Mouse (Mus musculus) small intestine, adult 2 months (tissue): ENCODE measurements around the gene Hoxb4. TPM values are rescaled to one million over a fixed set of nuclear protein-coding genes. Genes with fewer than 3 reads are reported as not detected.

Experiments
- H3K27ac ChIP-seq: fragments of 200-500 bp; 2 replicates; pipeline ENCODE4 v1.5.1; 2012; ENCODE audit warnings: low read depth, low read length, control low read depth, inconsistent platforms; ENCODE audit not compliant: insufficient read depth
- H3K27me3 ChIP-seq: fragments of 200-500 bp; 2 replicates; pipeline ENCODE4 v1.6.1; 2012; ENCODE audit warnings: mild to moderate bottlenecking, moderate library complexity, low read length, inconsistent platforms; ENCODE audit not compliant: control insufficient read depth, insufficient read depth
- H3K36me3 ChIP-seq: fragments of 200-500 bp; 2 replicates; pipeline ENCODE4 v1.6.1; 2012; ENCODE audit warnings: mild to moderate bottlenecking, low read length, control low read depth, inconsistent platforms; ENCODE audit not compliant: control insufficient read depth, insufficient read depth
- H3K4me1 ChIP-seq: fragments of 200-500 bp; 2 replicates; pipeline ENCODE4 v1.6.1; 2012; ENCODE audit warnings: low read length, inconsistent platforms, mixed read lengths; ENCODE audit not compliant: control insufficient read depth, insufficient read depth, insufficient read length
- H3K4me3 ChIP-seq: fragments of 200-500 bp; 2 replicates; pipeline ENCODE4 v1.5.1; 2012; ENCODE audit warnings: low read depth, mild to moderate bottlenecking, control low read depth, inconsistent platforms, low read length, moderate library complexity
- CTCF ChIP-seq: fragments of 200-500 bp; IDR thresholded peaks from 2 replicates; pipeline ENCODE4 v1.5.1; 2012; ENCODE audit warnings: low read depth, mild to moderate bottlenecking, control low read depth, inconsistent platforms, low read length, moderate library complexity, mixed read lengths; ENCODE audit not compliant: insufficient replicate concordance, insufficient read length; ENCODE audit errors: extremely low read depth
- POLR2A ChIP-seq: fragments of 200-500 bp; IDR thresholded peaks from 2 replicates; pipeline ENCODE4 v1.6.1; 2012; ENCODE audit warnings: low read depth, mild to moderate bottlenecking, control low read depth, inconsistent platforms, low read length, moderate library complexity
- WGBS: fragments of 180-500 bp; shearing (Covaris S2); methylation state at CpG from one replicate; pipeline ENCODE4 v1.1.7; 2018; 5-methylcytosine and 5-hydroxymethylcytosine counted together
- polyA plus RNA-seq: library from polyadenylated mRNA; depleted of rRNA; stranded (reverse); fragments of >200 nt; gene quantifications from 2 replicates; pipeline ENCODE4 v1.2.3, GENCODE M21; 2012; rRNA removed

The Hoxb4 gene
- polyA plus RNA-seq, 1 experiment: 2.9 TPM

DNA sequence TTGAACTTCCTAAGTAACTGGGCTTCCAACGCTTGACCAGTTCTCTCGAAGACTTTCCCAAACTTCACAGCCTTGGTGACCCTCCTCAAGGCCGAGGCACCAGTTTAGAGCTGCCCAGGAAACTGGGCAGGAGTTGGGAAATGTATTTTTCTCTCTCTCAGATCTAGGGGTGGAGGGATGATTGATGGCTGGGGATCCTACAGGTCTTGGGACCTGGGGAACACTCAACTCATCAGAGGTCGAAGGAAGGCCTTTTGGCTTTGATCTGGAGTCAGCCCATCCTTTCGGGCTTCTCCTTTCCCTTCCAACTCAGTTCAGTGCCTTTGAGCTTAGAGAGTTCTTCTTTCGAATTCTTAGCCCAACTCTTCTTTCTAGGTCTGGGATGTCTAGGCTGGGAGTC lies 49.1 kb downstream of the Hoxb4 start:
- WGBS: 64% methylated on average over 6 of the region's 6 CpGs
- H3K27ac ChIP-seq: no peak overlapping the region
- no peaks in the 10 kb centered on the region for H3K4me1 ChIP-seq
- no peaks in the 10 kb centered on the region for H3K36me3 ChIP-seq
- TF ChIP-seq POLR2A (no peak), CTCF (no peak)
- H3K27me3 ChIP-seq: peaks cover 25% of the 10 kb centered on the region
- H3K4me3 ChIP-seq: no peak overlapping the region

DNA sequence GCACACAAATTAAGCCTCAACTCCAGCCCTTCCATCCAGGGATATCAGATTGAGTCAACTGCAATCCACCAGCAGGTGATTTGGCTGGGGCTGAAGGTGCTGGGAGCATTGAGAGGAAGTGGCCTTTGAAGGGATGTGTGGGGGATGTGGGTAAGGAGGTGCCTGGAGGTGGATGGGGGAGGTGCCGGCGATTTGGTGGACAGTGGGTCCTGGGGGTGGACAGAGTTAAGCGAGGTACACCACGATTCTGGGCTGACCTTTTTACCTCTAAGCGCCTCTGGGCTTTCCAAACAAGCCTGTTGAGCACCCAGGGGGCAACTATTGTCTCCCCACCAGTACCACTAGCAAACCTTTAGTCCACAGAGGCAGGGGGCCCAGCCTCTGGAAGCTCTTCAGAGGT lies 50.6 kb downstream of the Hoxb4 start:
- 67% methylated on average over 5 of the region's 5 CpGs for WGBS
- no peak overlapping the region for H3K27ac ChIP-seq
- H3K4me1 ChIP-seq: no peaks in the 10 kb centered on the region
- TF ChIP-seq CTCF: no peak
- TF ChIP-seq POLR2A: no peak
- no peaks in the 10 kb centered on the region for H3K36me3 ChIP-seq
- H3K27me3 ChIP-seq: peaks cover 23% of the 10 kb centered on the region
- H3K4me3 ChIP-seq: no peak overlapping the region

DNA sequence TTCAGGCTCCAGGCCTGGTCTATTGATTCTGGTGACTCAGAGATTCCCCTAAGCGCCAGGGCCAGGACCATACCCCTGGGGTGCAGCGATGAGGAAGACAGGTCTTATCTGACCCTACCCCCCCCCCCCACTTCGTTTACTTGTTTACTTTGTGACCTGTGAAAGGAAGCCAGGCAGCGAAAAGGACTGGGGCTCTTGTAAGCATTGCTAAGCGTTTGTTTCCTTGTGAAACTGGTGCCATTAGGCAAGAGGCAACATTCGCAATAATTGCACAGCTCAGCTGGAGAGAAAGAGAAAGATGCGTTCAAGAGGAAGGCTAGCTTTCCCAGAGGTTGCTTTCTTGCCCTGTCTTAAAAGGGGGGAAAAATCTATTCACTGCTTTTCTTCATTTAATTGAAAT lies 51.1 kb downstream of the Hoxb4 start:
- H3K36me3 ChIP-seq: no peaks in the 10 kb centered on the region
- H3K4me3 ChIP-seq: no peak overlapping the region
- 52% methylated on average over 7 of the region's 7 CpGs for WGBS
- H3K27me3 ChIP-seq: peaks cover 22% of the 10 kb centered on the region
- H3K27ac ChIP-seq: no peak overlapping the region
- no peaks in the 10 kb centered on the region for H3K4me1 ChIP-seq
- TF ChIP-seq CTCF (no peak), POLR2A (no peak)

Other genes with a start within 250 kb of the Hoxb4 start
- 732 and 1,031 TPM in 2 replicates for gene Atp5g1, start 242.6 kb upstream of the Hoxb4 start, polyA plus RNA-seq
- not detected in 2 replicates for gene Calcoco2, start 206.3 kb upstream of the Hoxb4 start, polyA plus RNA-seq
- 0.11 TPM in 1 of 2 replicates, not detected in the other for gene Ttll6, start 184.5 kb upstream of the Hoxb4 start, polyA plus RNA-seq
- gene Hoxb13, start 124.0 kb upstream of the Hoxb4 start, polyA plus RNA-seq: 0.11 and 0.25 TPM in 2 replicates
- 0.14 TPM in 1 of 2 replicates, not detected in the other for gene Hoxb9, start 46.8 kb upstream of the Hoxb4 start, polyA plus RNA-seq
- 0.38 and 5.3 TPM in 2 replicates for gene Hoxb8, start 36.4 kb upstream of the Hoxb4 start, polyA plus RNA-seq
- 0.17 and 1.5 TPM in 2 replicates for gene Hoxb7, start 31.6 kb upstream of the Hoxb4 start, polyA plus RNA-seq
- gene Hoxb6, start 25.8 kb upstream of the Hoxb4 start, polyA plus RNA-seq: 1.0 and 8.3 TPM in 2 replicates
- 1.8 and 3.2 TPM in 2 replicates for gene Hoxb5, start 14.9 kb upstream of the Hoxb4 start, polyA plus RNA-seq
- 3.5 and 5.5 TPM in 2 replicates for gene Hoxb3, start 5.1 kb downstream of the Hoxb4 start, polyA plus RNA-seq
- 9.9 TPM in 2 replicates for gene Hoxb2, start 32.3 kb downstream of the Hoxb4 start, polyA plus RNA-seq
- gene Hoxb1, start 47.5 kb downstream of the Hoxb4 start, polyA plus RNA-seq: not detected in 2 replicates
- 1.7 and 3.0 TPM in 2 replicates for gene Skap1, start 146.3 kb downstream of the Hoxb4 start, polyA plus RNA-seq